Mouse (Mus musculus): Measurements from ENCODE around the gene Mrps33. TPM values are rescaled to one million over a fixed set of nuclear protein-coding genes. Genes with fewer than 3 reads are reported as not detected.

Mrps33 gene
- polyA plus RNA-seq, 1 experiment from 2014 or later = 229 TPM

GRCm38 (mm10) chr6:39780857-39781666, 29.7 kb downstream of the Mrps33 start:
- Histone ChIP-seq H3K4me2 (peak overlapping the region; percentile 55), H3K9ac (replicated peaks) (peak overlapping the region; percentile 40; the same call in 1 of the 2 replicates), H3K4me3 (replicated peaks) (peak overlapping the region; percentile 17), H3K27me3 (no peaks in the 10 kb centered on the region), H3K4me1 (replicated peaks) (peaks cover 27% of the 10 kb centered on the region), H3K27ac (peak overlapping the region; percentile 62; the same call in 1 of the 2 replicates), H3K36me3 (no peaks in the 10 kb centered on the region), H3K9me3 (no peaks in the 10 kb centered on the region)
- ATAC-seq (ENCODE audit: insufficient number of reproducible peaks, insufficient read depth, low FRiP score, low TSS enrichment, low read depth) = peak; percentile 52; the same call in 1 of the 2 replicates
- WGBS = 2% methylated on average over 18 of the region's 18 CpGs

- H3K27ac ChIP-seq = no peak overlapping the region; the same call in 1 of the 2 replicates
These were observed 32.3 kb downstream of the Mrps33 start for GRCm38 (mm10) chr6:39778506-39778905.

GRCm38 (mm10) chr6:39776275-39776674, 34.5 kb downstream of the Mrps33 start:
- H3K36me3 ChIP-seq = no peaks in the 10 kb centered on the region
- H3K9me3 ChIP-seq = no peaks in the 10 kb centered on the region
- ATAC-seq (ENCODE audit: insufficient number of reproducible peaks, insufficient read depth, low FRiP score, low TSS enrichment, low read depth) = no peak
- 90% methylated on average over 6 of the region's 6 CpGs for WGBS
- peaks cover 22% of the 10 kb centered on the region for H3K4me1 ChIP-seq (replicated peaks)
- no peak overlapping the region for H3K4me3 ChIP-seq (replicated peaks)
- H3K27ac ChIP-seq = no peak overlapping the region
- H3K9ac ChIP-seq (replicated peaks) = no peak overlapping the region
- no peak overlapping the region for H3K4me2 ChIP-seq
- no peaks in the 10 kb centered on the region for H3K27me3 ChIP-seq

More at GRCm38 (mm10) chr6:39778506-39778905, 32.3 kb downstream of the Mrps33 start:
- no peak overlapping the region for H3K4me2 ChIP-seq
- H3K4me1 ChIP-seq (replicated peaks) = peaks cover 27% of the 10 kb centered on the region
- H3K36me3 ChIP-seq = no peaks in the 10 kb centered on the region
- no peak overlapping the region for H3K9ac ChIP-seq (replicated peaks)
- ATAC-seq (ENCODE audit: insufficient number of reproducible peaks, insufficient read depth, low FRiP score, low TSS enrichment, low read depth) = no peak
- no peak overlapping the region for H3K4me3 ChIP-seq (replicated peaks)
- no peaks in the 10 kb centered on the region for H3K9me3 ChIP-seq
- no peaks in the 10 kb centered on the region for H3K27me3 ChIP-seq
- 50% methylated on average over 1 of the region's 1 CpGs for WGBS

DNA sequence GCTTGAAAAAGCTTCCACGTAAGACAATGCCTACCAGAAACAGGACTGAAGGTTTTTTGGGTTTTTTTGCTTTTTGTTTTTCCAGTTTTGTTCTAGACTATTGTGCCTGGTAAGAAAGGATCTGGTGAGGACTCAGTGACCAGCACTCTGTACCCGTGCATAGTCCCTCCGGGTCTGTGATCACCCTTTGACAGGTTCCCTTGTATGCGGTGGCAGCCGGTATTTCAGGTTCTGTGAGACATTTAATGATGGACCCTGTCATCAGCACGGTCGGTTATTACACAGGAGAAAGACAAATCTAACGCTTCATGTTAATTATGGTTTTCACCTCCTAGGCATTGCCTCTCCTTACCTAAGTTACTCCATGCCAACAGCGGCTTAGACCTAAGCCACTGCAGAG, 35.8 kb downstream of the Mrps33 start:
- Histone ChIP-seq H3K27ac (no peak overlapping the region), H3K4me3 (replicated peaks) (no peak overlapping the region), H3K4me2 (no peak overlapping the region), H3K27me3 (no peaks in the 10 kb centered on the region), H3K9ac (replicated peaks) (no peak overlapping the region), H3K4me1 (replicated peaks) (peaks cover 12% of the 10 kb centered on the region), H3K36me3 (no peaks in the 10 kb centered on the region), H3K9me3 (no peaks in the 10 kb centered on the region)
- WGBS = 81% methylated on average over 9 of the region's 9 CpGs
- no peak for ATAC-seq (ENCODE audit: insufficient number of reproducible peaks, insufficient read depth, low FRiP score, low TSS enrichment, low read depth)

- WGBS = 81% methylated on average over 2 of the region's 2 CpGs
These were observed 53.6 kb downstream of the Mrps33 start for GRCm38 (mm10) chr6:39757229-39757628.

More at GRCm38 (mm10) chr6:39757229-39757628, 53.6 kb downstream of the Mrps33 start:
- Histone ChIP-seq H3K9ac (replicated peaks) (no peak overlapping the region), H3K4me1 (replicated peaks) (no peaks in the 10 kb centered on the region), H3K27ac (no peak overlapping the region), H3K4me2 (no peak overlapping the region), H3K27me3 (peaks cover 7% of the 10 kb centered on the region; the same call in 1 of the 2 replicates), H3K4me3 (replicated peaks) (no peak overlapping the region), H3K36me3 (no peaks in the 10 kb centered on the region), H3K9me3 (no peaks in the 10 kb centered on the region)
- no peak for ATAC-seq (ENCODE audit: insufficient number of reproducible peaks, insufficient read depth, low FRiP score, low TSS enrichment, low read depth)

Other genes starting within 250 kb of the Mrps33 start
- gene Adck2, start 237.1 kb downstream of the Mrps33 start, polyA plus RNA-seq (2016; fragmentation: Nextera tagmentation; extraction: Ambion mirVana) = 31.4 and 38.6 TPM in 2 replicates
- gene Gm42420, start 225.2 kb downstream of the Mrps33 start, polyA plus RNA-seq (2016; fragmentation: Nextera tagmentation; extraction: Ambion mirVana) = 1.0 TPM in 1 of 2 replicates, not detected in the other
- gene Ndufb2, start 218.4 kb downstream of the Mrps33 start, polyA plus RNA-seq (2016; fragmentation: Nextera tagmentation; extraction: Ambion mirVana) = 298 and 316 TPM in 2 replicates
- gene Braf, start 85.5 kb downstream of the Mrps33 start, polyA plus RNA-seq (2016; fragmentation: Nextera tagmentation; extraction: Ambion mirVana) = 19.4 and 19.9 TPM in 2 replicates
- gene Tmem178b, start 62.3 kb upstream of the Mrps33 start, polyA plus RNA-seq (2016; fragmentation: Nextera tagmentation; extraction: Ambion mirVana) = 1.6 and 1.8 TPM in 2 replicates